Mouse (Mus musculus) C2C12 (cell line): Measurements from ENCODE around the gene Jade3.

Experiments
- CTCF ChIP-seq: IDR thresholded peaks from one replicate; pipeline ENCODE4 v1.5.1; 2011; ENCODE audit not compliant: control insufficient read depth, insufficient read depth, insufficient read length
- MAX ChIP-seq: IDR thresholded peaks from one replicate; pipeline ENCODE4 v1.6.1; 2011; ENCODE audit warnings: mild to moderate bottlenecking, control low read depth
- USF1 ChIP-seq: IDR thresholded peaks from one replicate; pipeline ENCODE4 v1.6.1; 2011; ENCODE audit warnings: low read depth, mild to moderate bottlenecking, control low read depth, moderate library complexity

DNA sequence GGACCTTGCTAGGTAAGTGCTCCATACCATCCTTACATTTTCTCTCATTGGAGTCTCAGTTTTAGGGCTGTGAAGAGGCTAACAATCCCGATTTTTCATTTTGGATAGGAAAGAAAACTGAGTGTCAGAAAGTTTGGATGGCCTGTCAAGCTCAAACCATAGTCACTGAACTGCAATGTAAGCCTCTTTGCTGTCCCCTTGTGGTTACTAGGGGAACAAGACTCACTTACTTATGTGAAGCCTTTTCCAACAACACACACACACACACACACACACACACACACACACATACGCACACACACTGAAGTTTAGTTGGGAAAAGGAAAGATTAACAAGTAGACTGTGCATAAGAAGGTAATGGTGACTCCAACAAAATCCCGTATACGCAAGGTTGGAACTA lies 21.4 kb upstream of the Jade3 start:
- TF ChIP-seq CTCF (no peak), USF1 (no peak), MAX (no peak)
